Mouse (Mus musculus) midbrain, embryonic 11.5 days (tissue): ENCODE results near the gene A2m. TPM values are rescaled to one million over a fixed set of nuclear protein-coding genes. Genes with fewer than 3 reads are reported as not detected.

Experiments used
- ATAC-seq: fragments of 200-750 bp; cut with Nextera tagmentation; 2 replicates; pipeline ENCODE4 v1.8.0; 2017; ENCODE audit warnings: moderate TSS enrichment, moderate library complexity; ENCODE audit not compliant: low FRiP score
- DNase-seq: peaks from one replicate; pipeline ENCODE4 v3.0.0; 2015; ENCODE audit warnings: low spot score; ENCODE audit errors: missing footprints
- H3K27ac ChIP-seq: fragments of 300-500 bp; sonication (generic); 2 replicates; pipeline ENCODE4 v1.5.1; 2014; ENCODE audit warnings: low read depth, low read length
- H3K27me3 ChIP-seq: fragments of 300-500 bp; sonication (generic); 2 replicates; pipeline ENCODE4 v1.6.1; 2014; ENCODE audit warnings: mild to moderate bottlenecking, low read length, moderate library complexity, mixed read lengths; ENCODE audit not compliant: control insufficient read depth, insufficient read depth
- H3K36me3 ChIP-seq: fragments of 300-500 bp; sonication (generic); 2 replicates; pipeline ENCODE4 v1.6.1; 2014; ENCODE audit warnings: mild to moderate bottlenecking, low read length, moderate library complexity, mixed read lengths; ENCODE audit not compliant: control insufficient read depth, insufficient read depth
- H3K4me1 ChIP-seq: fragments of 300-500 bp; sonication (generic); 2 replicates; pipeline ENCODE4 v1.6.1; 2014; ENCODE audit warnings: low read length; ENCODE audit not compliant: control insufficient read depth, insufficient read depth
- H3K4me2 ChIP-seq: fragments of 300-500 bp; sonication (generic); 2 replicates; pipeline ENCODE4 v1.6.1; 2014; ENCODE audit warnings: mild to moderate bottlenecking, moderate library complexity
- H3K4me3 ChIP-seq: fragments of 300-500 bp; sonication (generic); 2 replicates; pipeline ENCODE4 v1.5.1; 2014; ENCODE audit warnings: low read depth, low read length
- H3K9ac ChIP-seq: fragments of 300-500 bp; sonication (generic); 2 replicates; pipeline ENCODE4 v1.6.1; 2014; ENCODE audit warnings: low read length
- H3K9me3 ChIP-seq: fragments of 300-500 bp; sonication (generic); 2 replicates; pipeline ENCODE4 v1.6.1; 2016; ENCODE audit warnings: low read length; ENCODE audit not compliant: control insufficient read depth
- WGBS: fragments of 180-500 bp; shearing (Covaris S2); extraction: QIAGEN DNeasy Blood & Tissue Kit; methylation state at CpG from one replicate; pipeline ENCODE4 v1.1.7; 2014; 5-methylcytosine and 5-hydroxymethylcytosine counted together
- polyA plus RNA-seq: library from polyadenylated mRNA; unstranded; fragments of >200 nt; fragmentation: Nextera tagmentation; extraction: Ambion mirVana; gene quantifications from 2 replicates; pipeline ENCODE4 v1.2.1, GENCODE M21; 2014

Gene A2m
- polyA plus RNA-seq, 1 experiment from 2014 or later: 8.9 TPM

DNA sequence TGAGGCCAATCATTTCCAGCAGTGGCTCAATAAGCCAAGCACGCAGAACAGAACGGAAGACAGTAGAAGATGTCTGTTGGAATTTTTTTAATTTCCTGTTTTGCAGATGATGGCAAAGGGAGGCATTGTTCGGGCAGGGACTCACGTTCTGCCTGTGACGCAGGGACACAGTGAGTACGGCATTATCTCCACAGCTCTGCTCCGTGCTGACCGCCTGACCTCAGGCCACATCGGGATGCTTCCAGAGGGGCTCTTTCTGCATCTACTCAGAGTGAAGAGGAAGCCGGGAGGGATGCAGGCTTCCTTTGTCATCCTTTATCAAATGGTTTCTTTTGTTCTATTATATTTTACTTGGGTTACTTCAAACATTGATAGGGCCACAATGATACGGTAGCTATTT, 13.3 kb downstream of the A2m start:
- Histone ChIP-seq H3K27ac (no peak overlapping the region), H3K36me3 (no peaks in the 10 kb centered on the region), H3K27me3 (no peaks in the 10 kb centered on the region), H3K4me1 (no peaks in the 10 kb centered on the region), H3K9me3 (no peaks in the 10 kb centered on the region), H3K4me2 (no peak overlapping the region), H3K9ac (no peak overlapping the region), H3K4me3 (no peak overlapping the region)
- no peak for ATAC-seq
- DNase-seq: no peak
- WGBS: 77% methylated on average over 11 of the region's 11 CpGs

Other genes with a start within 250 kb of the A2m start
- gene Iqsec3, start 161.7 kb upstream of the A2m start, polyA plus RNA-seq: 0.72 and 0.88 TPM in 2 replicates
- not detected in 2 replicates for gene Gm7298, start 97.6 kb downstream of the A2m start, polyA plus RNA-seq
- gene Mug1, start 203.2 kb downstream of the A2m start, polyA plus RNA-seq: not detected in 2 replicates